Mouse (Mus musculus) lung, embryonic 16.5 days (tissue): ENCODE results near the gene Bace2. TPM values are rescaled to one million over a fixed set of nuclear protein-coding genes. Genes with fewer than 3 reads are reported as not detected.

Experiments
- ATAC-seq: fragments of 200-750 bp; cut with Nextera tagmentation; 2 replicates; pipeline ENCODE4 v1.8.0; 2017; ENCODE audit warnings: low read depth, mild to moderate bottlenecking, moderate library complexity
- H3K27ac ChIP-seq: fragments of 300-500 bp; sonication (generic); 2 replicates; pipeline ENCODE4 v1.5.1; 2014; ENCODE audit warnings: mild to moderate bottlenecking, control low read depth, low read length
- H3K27me3 ChIP-seq: fragments of 300-500 bp; sonication (generic); 2 replicates; pipeline ENCODE4 v1.6.1; 2014; ENCODE audit warnings: low read depth, low read length, mixed read lengths; ENCODE audit not compliant: control insufficient read depth, insufficient read depth
- H3K36me3 ChIP-seq: fragments of 300-500 bp; sonication (generic); 2 replicates; pipeline ENCODE4 v1.6.1; 2014; ENCODE audit warnings: low read length; ENCODE audit not compliant: control insufficient read depth, insufficient read depth
- H3K4me1 ChIP-seq: fragments of 300-500 bp; sonication (generic); replicated peaks from 2 replicates; pipeline ENCODE4 v1.6.1; 2014; ENCODE audit warnings: low read length, mixed read lengths; ENCODE audit not compliant: control insufficient read depth, insufficient read depth
- H3K4me2 ChIP-seq: fragments of 300-500 bp; sonication (generic); 2 replicates; pipeline ENCODE4 v1.6.1; 2014; ENCODE audit warnings: low read depth, low read length, control low read depth
- H3K4me3 ChIP-seq: fragments of 300-500 bp; sonication (generic); 2 replicates; pipeline ENCODE4 v1.5.1; 2014; ENCODE audit warnings: mild to moderate bottlenecking, low read length, control low read depth
- H3K9ac ChIP-seq: fragments of 300-500 bp; sonication (generic); 2 replicates; pipeline ENCODE4 v1.6.1; 2014; ENCODE audit warnings: low read length, control low read depth
- H3K9me3 ChIP-seq: fragments of 300-500 bp; sonication (generic); 2 replicates; pipeline ENCODE4 v1.6.1; 2016; ENCODE audit warnings: low read length; ENCODE audit not compliant: control insufficient read depth
- WGBS: fragments of 180-500 bp; shearing (Covaris S2); extraction: QIAGEN DNeasy Blood & Tissue Kit; methylation state at CpG from one replicate; pipeline ENCODE4 v1.1.7; 2014; 5-methylcytosine and 5-hydroxymethylcytosine counted together
- polyA plus RNA-seq: library from polyadenylated mRNA; unstranded; fragments of >200 nt; fragmentation: Nextera tagmentation; extraction: Ambion mirVana; gene quantifications from 2 replicates; pipeline ENCODE4 v1.2.1, GENCODE M21; 2015

The Bace2 gene
- polyA plus RNA-seq, 1 experiment from 2014 or later, result 11.9 TPM

- H3K4me3 ChIP-seq, result no peak overlapping the region
- 81% methylated on average over 1 of the region's 1 CpGs for WGBS
- no peak overlapping the region for H3K4me2 ChIP-seq
- H3K27ac ChIP-seq, result no peak overlapping the region
- no peaks in the 10 kb centered on the region for H3K4me1 ChIP-seq
- H3K36me3 ChIP-seq, result no peaks in the 10 kb centered on the region
- no peak for ATAC-seq
- H3K27me3 ChIP-seq, result no peaks in the 10 kb centered on the region
- no peaks in the 10 kb centered on the region for H3K9me3 ChIP-seq
- H3K9ac ChIP-seq, result no peak overlapping the region
Measured at GRCm38 (mm10) chr16:97476524-97476923, 120.0 kb downstream of the Bace2 start.

- no peak overlapping the region for H3K4me3 ChIP-seq
- no peak overlapping the region for H3K9ac ChIP-seq
- no peak overlapping the region for H3K4me2 ChIP-seq
- no peaks in the 10 kb centered on the region for H3K36me3 ChIP-seq
- 52% methylated on average over 2 of the region's 2 CpGs for WGBS
- H3K4me1 ChIP-seq, result no peaks in the 10 kb centered on the region
- no peak for ATAC-seq
- no peaks in the 10 kb centered on the region for H3K27me3 ChIP-seq
- H3K9me3 ChIP-seq, result no peaks in the 10 kb centered on the region
- no peak overlapping the region for H3K27ac ChIP-seq
Measured at GRCm38 (mm10) chr16:97478655-97479054, 122.1 kb downstream of the Bace2 start.

GRCm38 (mm10) chr16:97492369-97492768, 135.8 kb downstream of the Bace2 start:
- Histone ChIP-seq H3K27ac (no peak overlapping the region), H3K27me3 (no peaks in the 10 kb centered on the region), H3K9ac (no peak overlapping the region), H3K9me3 (no peaks in the 10 kb centered on the region), H3K4me2 (no peak overlapping the region), H3K4me3 (no peak overlapping the region), H3K36me3 (no peaks in the 10 kb centered on the region), H3K4me1 (no peaks in the 10 kb centered on the region)
- WGBS, result 73% methylated on average over 1 of the region's 1 CpGs
- no peak for ATAC-seq

Other genes starting within 250 kb of the Bace2 start
- not detected in 2 replicates for gene Dscam, start 186.0 kb upstream of the Bace2 start, polyA plus RNA-seq
- gene Mx1, start 106.2 kb downstream of the Bace2 start, polyA plus RNA-seq, result 0.33 and 0.45 TPM in 2 replicates
- not detected in 2 replicates for gene Fam3b, start 158.1 kb downstream of the Bace2 start, polyA plus RNA-seq